Mouse (Mus musculus): Measurements from ENCODE around the gene Spty2d1. TPM values are rescaled to one million over a fixed set of nuclear protein-coding genes. Genes with fewer than 3 reads are reported as not detected.
"Not testable (repeated sequence)": the region's sequence is repeated elsewhere in the genome, so short reads cannot be mapped to it uniquely, and the experiment has no call there.

Spty2d1 gene
- polyA plus RNA-seq, 1 experiment from 2014 or later, result 18.0 TPM

GRCm38 (mm10) chr7:46993079-46993478, 15.1 kb downstream of the Spty2d1 start:
- Histone ChIP-seq H3K4me3 (ENCODE audit: low read depth, low read length) (no peak overlapping the region), H3K27me3 (ENCODE audit: control insufficient read depth, insufficient read depth, low read length) (no peaks in the 10 kb centered on the region), H3K4me1 (ENCODE audit: control insufficient read depth, insufficient read depth, low read length) (no peaks in the 10 kb centered on the region), H3K4me2 (replicated peaks; ENCODE audit: low read depth, low read length) (no peak overlapping the region), H3K9me3 (ENCODE audit: control insufficient read depth, low read depth, low read length) (no peaks in the 10 kb centered on the region), H3K9ac (replicated peaks; ENCODE audit: low read depth, low read length) (no peak overlapping the region), H3K27ac (ENCODE audit: low read length) (no peak overlapping the region), H3K36me3 (ENCODE audit: control insufficient read depth, insufficient read depth, low read length) (peaks cover 53% of the 10 kb centered on the region)
- 90% methylated on average over 8 of the region's 8 CpGs for WGBS
- ATAC-seq (ENCODE audit: insufficient number of reproducible peaks, insufficient read depth, low FRiP score, low read depth), result no peak

GRCm38 (mm10) chr7:46989387-46989786, 18.8 kb downstream of the Spty2d1 start:
- ATAC-seq (ENCODE audit: insufficient number of reproducible peaks, insufficient read depth, low FRiP score, low read depth); H3K4me3 ChIP-seq (ENCODE audit: low read depth, low read length); H3K9me3 ChIP-seq (ENCODE audit: control insufficient read depth, low read depth, low read length); H3K27ac ChIP-seq (ENCODE audit: low read length); H3K9ac ChIP-seq (replicated peaks; ENCODE audit: low read depth, low read length); H3K4me2 ChIP-seq (replicated peaks; ENCODE audit: low read depth, low read length); H3K27me3 ChIP-seq (ENCODE audit: control insufficient read depth, insufficient read depth, low read length): not testable (repeated sequence)
- Histone ChIP-seq H3K36me3 (ENCODE audit: control insufficient read depth, insufficient read depth, low read length) (peaks cover 22% of the 10 kb centered on the region), H3K4me1 (ENCODE audit: control insufficient read depth, insufficient read depth, low read length) (peaks cover 17% of the 10 kb centered on the region)
- WGBS, result 70% methylated on average over 4 of the region's 4 CpGs

GRCm38 (mm10) chr7:46987073-46987472, 21.1 kb downstream of the Spty2d1 start:
- WGBS, result 17% methylated on average over 2 of the region's 2 CpGs
- ATAC-seq (ENCODE audit: insufficient number of reproducible peaks, insufficient read depth, low FRiP score, low read depth), result no peak; the same call in 1 of the 2 replicates

GRCm38 (mm10) chr7:46986646-46987045, 21.6 kb downstream of the Spty2d1 start:
- Histone ChIP-seq H3K4me1 (ENCODE audit: control insufficient read depth, insufficient read depth, low read length) (peaks cover 17% of the 10 kb centered on the region), H3K4me3 (ENCODE audit: low read depth, low read length) (no peak overlapping the region), H3K36me3 (ENCODE audit: control insufficient read depth, insufficient read depth, low read length) (peaks cover 3% of the 10 kb centered on the region; the same call in 1 of the 2 replicates), H3K9ac (replicated peaks; ENCODE audit: low read depth, low read length) (no peak overlapping the region), H3K27ac (ENCODE audit: low read length) (peak overlapping the region; percentile 48; the same call in 1 of the 2 replicates), H3K27me3 (ENCODE audit: control insufficient read depth, insufficient read depth, low read length) (no peaks in the 10 kb centered on the region), H3K9me3 (ENCODE audit: control insufficient read depth, low read depth, low read length) (no peaks in the 10 kb centered on the region), H3K4me2 (replicated peaks; ENCODE audit: low read depth, low read length) (no peak overlapping the region)
- WGBS, result 44% methylated on average over 5 of the region's 5 CpGs
- ATAC-seq (ENCODE audit: insufficient number of reproducible peaks, insufficient read depth, low FRiP score, low read depth), result peak; percentile 42; the same call in 1 of the 2 replicates

More at GRCm38 (mm10) chr7:46987073-46987472, 21.1 kb downstream of the Spty2d1 start:
- Histone ChIP-seq H3K9me3 (ENCODE audit: control insufficient read depth, low read depth, low read length) (no peaks in the 10 kb centered on the region), H3K4me3 (ENCODE audit: low read depth, low read length) (no peak overlapping the region), H3K9ac (replicated peaks; ENCODE audit: low read depth, low read length) (no peak overlapping the region), H3K4me2 (replicated peaks; ENCODE audit: low read depth, low read length) (no peak overlapping the region), H3K36me3 (ENCODE audit: control insufficient read depth, insufficient read depth, low read length) (peaks cover 6% of the 10 kb centered on the region; the same call in 1 of the 2 replicates), H3K4me1 (ENCODE audit: control insufficient read depth, insufficient read depth, low read length) (peaks cover 17% of the 10 kb centered on the region), H3K27ac (ENCODE audit: low read length) (peak overlapping the region; percentile 48; the same call in 1 of the 2 replicates), H3K27me3 (ENCODE audit: control insufficient read depth, insufficient read depth, low read length) (no peaks in the 10 kb centered on the region)

GRCm38 (mm10) chr7:46985718-46986505, 22.3 kb downstream of the Spty2d1 start:
- Histone ChIP-seq H3K4me1 (ENCODE audit: control insufficient read depth, insufficient read depth, low read length) (peaks cover 17% of the 10 kb centered on the region), H3K36me3 (ENCODE audit: control insufficient read depth, insufficient read depth, low read length) (no peaks in the 10 kb centered on the region), H3K9me3 (ENCODE audit: control insufficient read depth, low read depth, low read length) (no peaks in the 10 kb centered on the region), H3K4me3 (ENCODE audit: low read depth, low read length) (no peak overlapping the region), H3K27ac (ENCODE audit: low read length) (no peak overlapping the region), H3K4me2 (replicated peaks; ENCODE audit: low read depth, low read length) (no peak overlapping the region), H3K9ac (replicated peaks; ENCODE audit: low read depth, low read length) (no peak overlapping the region), H3K27me3 (ENCODE audit: control insufficient read depth, insufficient read depth, low read length) (no peaks in the 10 kb centered on the region)
- no peak for ATAC-seq (ENCODE audit: insufficient number of reproducible peaks, insufficient read depth, low FRiP score, low read depth)
- WGBS, result 47% methylated on average over 8 of the region's 8 CpGs

GRCm38 (mm10) chr7:46983280-46983679, 24.9 kb downstream of the Spty2d1 start, which contains the start of gene Gm9999:
Gm9999 (plus strand) TSS chr7:46983580.
- Histone ChIP-seq H3K4me2 (replicated peaks; ENCODE audit: low read depth, low read length) (no peak within 1 kb of the TSS), H3K9ac (replicated peaks; ENCODE audit: low read depth, low read length) (no peak within 1 kb of the TSS), H3K36me3 (ENCODE audit: control insufficient read depth, insufficient read depth, low read length) (no peaks in the 10 kb centered on the region), H3K27me3 (ENCODE audit: control insufficient read depth, insufficient read depth, low read length) (no peaks in the 10 kb centered on the region), H3K9me3 (ENCODE audit: control insufficient read depth, low read depth, low read length) (no peaks in the 10 kb centered on the region), H3K4me3 (ENCODE audit: low read depth, low read length) (no peak within 1 kb of the TSS), H3K27ac (ENCODE audit: low read length) (no peak within 1 kb of the TSS), H3K4me1 (ENCODE audit: control insufficient read depth, insufficient read depth, low read length) (peaks cover 17% of the 10 kb centered on the region)
- 90% methylated on average over 3 of the region's 3 CpGs for WGBS
- ATAC-seq (ENCODE audit: insufficient number of reproducible peaks, insufficient read depth, low FRiP score, low read depth), result no peak

- Histone ChIP-seq H3K4me3 (ENCODE audit: low read depth, low read length) (no peak overlapping the region), H3K27me3 (ENCODE audit: control insufficient read depth, insufficient read depth, low read length) (no peaks in the 10 kb centered on the region), H3K9ac (replicated peaks; ENCODE audit: low read depth, low read length) (no peak overlapping the region), H3K4me1 (ENCODE audit: control insufficient read depth, insufficient read depth, low read length) (no peaks in the 10 kb centered on the region), H3K36me3 (ENCODE audit: control insufficient read depth, insufficient read depth, low read length) (no peaks in the 10 kb centered on the region), H3K27ac (ENCODE audit: low read length) (no peak overlapping the region), H3K4me2 (replicated peaks; ENCODE audit: low read depth, low read length) (no peak overlapping the region), H3K9me3 (ENCODE audit: control insufficient read depth, low read depth, low read length) (no peaks in the 10 kb centered on the region)
- 91% methylated on average over 11 of the region's 11 CpGs for WGBS
- no peak for ATAC-seq (ENCODE audit: insufficient number of reproducible peaks, insufficient read depth, low FRiP score, low read depth)
Measured at GRCm38 (mm10) chr7:46975456-46975855, 32.8 kb downstream of the Spty2d1 start.

- no peaks in the 10 kb centered on the region for H3K36me3 ChIP-seq (ENCODE audit: control insufficient read depth, insufficient read depth, low read length)
- H3K9ac ChIP-seq (replicated peaks; ENCODE audit: low read depth, low read length), result no peak overlapping the region
- no peaks in the 10 kb centered on the region for H3K27me3 ChIP-seq (ENCODE audit: control insufficient read depth, insufficient read depth, low read length)
- H3K4me3 ChIP-seq (ENCODE audit: low read depth, low read length), result no peak overlapping the region
- no peaks in the 10 kb centered on the region for H3K9me3 ChIP-seq (ENCODE audit: control insufficient read depth, low read depth, low read length)
- no peak overlapping the region for H3K27ac ChIP-seq (ENCODE audit: low read length)
- ATAC-seq (ENCODE audit: insufficient number of reproducible peaks, insufficient read depth, low FRiP score, low read depth), result no peak
- H3K4me2 ChIP-seq (replicated peaks; ENCODE audit: low read depth, low read length), result no peak overlapping the region
- H3K4me1 ChIP-seq (ENCODE audit: control insufficient read depth, insufficient read depth, low read length), result no peaks in the 10 kb centered on the region
- WGBS, result 97% methylated on average over 4 of the region's 4 CpGs
Measured at GRCm38 (mm10) chr7:46974648-46975047, 33.6 kb downstream of the Spty2d1 start.

Measured in stomach, embryonic 14.5 days (tissue).